Mouse (Mus musculus) lung, postnatal 0 days (tissue): Measurements from ENCODE around the gene Igf2bp2. TPM values are rescaled to one million over a fixed set of nuclear protein-coding genes. Genes with fewer than 3 reads are reported as not detected.

ENCODE experiments used
- ATAC-seq: fragments of 200-750 bp; cut with Nextera tagmentation; 2 replicates; pipeline ENCODE4 v1.8.0; 2017; ENCODE audit warnings: moderate library complexity
- DNase-seq: peaks from one replicate; pipeline ENCODE4 v3.0.0-alpha.2; 2016; ENCODE audit warnings: low spot score
- H3K27ac ChIP-seq: fragments of 300-500 bp; sonication (generic); 2 replicates; pipeline ENCODE4 v1.5.1; 2014; ENCODE audit warnings: antibody characterized with exemption, mild to moderate bottlenecking, low read length, mixed read lengths
- H3K27me3 ChIP-seq: fragments of 300-500 bp; sonication (generic); replicated peaks from 2 replicates; pipeline ENCODE4 v1.6.1; 2014; ENCODE audit warnings: low read length, mixed read lengths; ENCODE audit not compliant: insufficient read depth
- H3K36me3 ChIP-seq: fragments of 300-500 bp; sonication (generic); 2 replicates; pipeline ENCODE4 v1.6.1; 2014; ENCODE audit warnings: low read length, mixed read lengths; ENCODE audit not compliant: insufficient read depth
- H3K4me1 ChIP-seq: fragments of 300-500 bp; sonication (generic); 2 replicates; pipeline ENCODE4 v1.6.1; 2014; ENCODE audit warnings: antibody characterized with exemption, low read depth, low read length, mixed read lengths; ENCODE audit not compliant: insufficient read depth
- H3K4me2 ChIP-seq: fragments of 300-500 bp; sonication (generic); replicated peaks from 2 replicates; pipeline ENCODE4 v1.6.1; 2014; ENCODE audit warnings: low read depth, mild to moderate bottlenecking, low read length, moderate library complexity, mixed read lengths
- H3K4me3 ChIP-seq: fragments of 300-500 bp; sonication (generic); 2 replicates; pipeline ENCODE4 v1.5.1; 2014; ENCODE audit warnings: low read depth, low read length
- H3K9ac ChIP-seq: fragments of 300-500 bp; sonication (generic); replicated peaks from 2 replicates; pipeline ENCODE4 v1.6.1; 2014; ENCODE audit warnings: low read depth, mild to moderate bottlenecking
- H3K9me3 ChIP-seq: fragments of 300-500 bp; sonication (generic); 2 replicates; pipeline ENCODE4 v1.6.1; 2016; ENCODE audit warnings: low read length, mixed read lengths
- CTCF ChIP-seq: IDR thresholded peaks from 2 replicates; pipeline ENCODE4 v1.5.1; 2016; ENCODE audit warnings: antibody characterized with exemption, mild to moderate bottlenecking
- EP300 ChIP-seq: IDR thresholded peaks from 2 replicates; pipeline ENCODE4 v1.6.1; 2016; ENCODE audit warnings: antibody characterized with exemption, mild to moderate bottlenecking, control low read depth
- WGBS: fragments of 180-500 bp; shearing (Covaris S2); extraction: QIAGEN DNeasy Blood & Tissue Kit; methylation state at CpG from one replicate; pipeline ENCODE4 v1.1.7; 2014; 5-methylcytosine and 5-hydroxymethylcytosine counted together
- polyA plus RNA-seq: library from polyadenylated mRNA; unstranded; fragments of >200 nt; fragmentation: Nextera tagmentation; extraction: Ambion mirVana; gene quantifications from 2 replicates; pipeline ENCODE4 v1.2.1, GENCODE M21; 2015

The Igf2bp2 gene
- polyA plus RNA-seq, 1 experiment from 2014 or later = 22.2 TPM

GRCm38 (mm10) chr16:22184113-22184512 is 21.0 kb upstream of the Igf2bp2 start:
- no peaks in the 10 kb centered on the region for H3K4me1 ChIP-seq
- H3K9ac ChIP-seq = no peak overlapping the region
- no peaks in the 10 kb centered on the region for H3K36me3 ChIP-seq
- WGBS = 96% methylated on average over 5 of the region's 5 CpGs
- TF ChIP-seq CTCF = no peak
- TF ChIP-seq EP300 = no peak
- H3K9me3 ChIP-seq = no peaks in the 10 kb centered on the region
- ATAC-seq (no peak), DNase-seq (no peak)
- no peaks in the 10 kb centered on the region for H3K27me3 ChIP-seq
- no peak overlapping the region for H3K4me3 ChIP-seq
- no peak overlapping the region for H3K4me2 ChIP-seq
- H3K27ac ChIP-seq = no peak overlapping the region

- H3K4me3 ChIP-seq = no peak overlapping the region
- H3K9ac ChIP-seq = no peak overlapping the region
- DNase-seq (no peak), ATAC-seq (no peak)
- H3K36me3 ChIP-seq = no peaks in the 10 kb centered on the region
- H3K4me1 ChIP-seq = no peaks in the 10 kb centered on the region
- H3K27ac ChIP-seq = no peak overlapping the region
- no peaks in the 10 kb centered on the region for H3K27me3 ChIP-seq
- 67% methylated on average over 4 of the region's 4 CpGs for WGBS
- no peak for TF ChIP-seq CTCF
- no peak for TF ChIP-seq EP300
- H3K9me3 ChIP-seq = no peaks in the 10 kb centered on the region
- H3K4me2 ChIP-seq = no peak overlapping the region
Observed at GRCm38 (mm10) chr16:22182286-22182685, 19.2 kb upstream of the Igf2bp2 start.

DNA sequence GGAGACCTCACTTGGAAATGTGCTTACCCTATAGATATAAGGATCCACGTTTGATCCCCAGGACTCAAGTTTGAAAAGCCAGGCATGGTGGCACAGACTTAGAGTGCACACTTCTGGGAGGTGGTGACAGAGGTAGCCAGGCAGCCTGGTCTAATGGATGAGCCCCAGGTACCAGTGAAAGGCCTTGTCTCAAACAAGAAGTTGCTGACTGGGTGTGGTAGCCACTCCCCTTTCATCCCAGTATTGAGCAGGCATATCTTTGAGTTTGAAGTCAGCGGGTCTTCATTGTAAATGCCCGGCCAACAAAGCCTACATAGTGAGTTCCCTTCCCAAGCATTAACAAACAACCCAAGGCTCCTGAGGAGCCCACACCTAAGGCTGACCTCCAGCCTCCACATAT is 15.7 kb upstream of the Igf2bp2 start:
- no peaks in the 10 kb centered on the region for H3K36me3 ChIP-seq
- H3K4me3 ChIP-seq = no peak overlapping the region
- ATAC-seq (no peak), DNase-seq (no peak)
- H3K4me2 ChIP-seq = no peak overlapping the region
- H3K27me3 ChIP-seq = no peaks in the 10 kb centered on the region
- TF ChIP-seq EP300 (no peak), CTCF (no peak)
- H3K27ac ChIP-seq = no peak overlapping the region
- no peak overlapping the region for H3K9ac ChIP-seq
- WGBS = 70% methylated on average over 3 of the region's 3 CpGs
- no peaks in the 10 kb centered on the region for H3K9me3 ChIP-seq
- H3K4me1 ChIP-seq = no peaks in the 10 kb centered on the region

GRCm38 (mm10) chr16:22177999-22178398 is 14.9 kb upstream of the Igf2bp2 start:
- Histone ChIP-seq H3K27me3 (no peaks in the 10 kb centered on the region), H3K4me2 (no peak overlapping the region), H3K4me3 (no peak overlapping the region), H3K36me3 (no peaks in the 10 kb centered on the region), H3K9ac (no peak overlapping the region), H3K27ac (no peak overlapping the region), H3K4me1 (no peaks in the 10 kb centered on the region), H3K9me3 (no peaks in the 10 kb centered on the region)
- 63% methylated on average over 2 of the region's 2 CpGs for WGBS
- no peak for ATAC-seq
- no peak for DNase-seq
- TF ChIP-seq EP300 (no peak), CTCF (no peak)

DNA sequence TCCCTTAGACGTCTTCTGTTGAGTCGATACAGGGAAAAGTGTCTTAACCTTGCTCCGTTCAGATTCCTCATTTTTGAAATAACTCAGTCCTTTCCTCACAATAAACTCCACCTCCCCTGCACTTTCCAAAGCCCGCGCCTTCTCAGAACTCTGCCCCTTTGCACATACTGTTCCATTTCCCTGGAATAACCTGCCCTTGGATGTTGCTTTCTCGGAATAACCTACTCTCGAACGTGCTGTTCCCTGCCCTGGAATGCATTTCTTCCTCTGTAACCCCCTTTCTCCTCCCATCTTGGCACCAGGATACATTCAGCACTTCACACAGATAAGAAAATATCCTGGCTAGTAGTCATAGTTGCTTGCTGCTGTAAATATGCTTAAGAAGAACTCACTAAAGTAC is 5.6 kb upstream of the Igf2bp2 start:
- Histone ChIP-seq H3K4me1 (no peaks in the 10 kb centered on the region), H3K9me3 (no peaks in the 10 kb centered on the region), H3K9ac (no peak overlapping the region), H3K36me3 (no peaks in the 10 kb centered on the region), H3K4me2 (no peak overlapping the region), H3K4me3 (no peak overlapping the region), H3K27ac (no peak overlapping the region), H3K27me3 (no peaks in the 10 kb centered on the region)
- DNase-seq (peak; percentile 62), ATAC-seq (peak; percentile 80)
- no peak for TF ChIP-seq CTCF
- peak; percentile 100 for TF ChIP-seq EP300
- WGBS = 70% methylated on average over 8 of the region's 8 CpGs

DNA sequence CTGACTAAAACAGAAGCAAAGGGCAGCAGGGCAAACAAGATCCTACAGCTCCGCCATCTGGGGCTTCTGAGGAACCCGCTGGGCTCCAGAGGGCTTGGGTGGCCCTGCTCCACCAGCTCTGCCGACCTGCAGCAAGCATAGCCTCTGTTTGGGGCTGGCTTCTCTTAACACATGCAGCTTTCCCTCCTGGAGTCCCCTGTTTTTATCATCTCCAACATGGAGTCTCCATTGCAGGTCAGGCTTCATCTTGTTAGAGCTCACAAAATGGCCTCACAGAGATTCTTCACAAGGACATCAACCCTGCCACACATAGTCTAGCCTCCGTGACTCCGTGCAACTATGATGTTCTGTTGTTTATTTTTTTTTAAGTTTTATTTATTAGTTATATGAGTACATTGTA is 2.5 kb upstream of the Igf2bp2 start:
- DNase-seq = no peak
- Histone ChIP-seq H3K4me1 (no peaks in the 10 kb centered on the region), H3K4me2 (no peak overlapping the region), H3K4me3 (no peak overlapping the region), H3K9me3 (no peaks in the 10 kb centered on the region), H3K27me3 (no peaks in the 10 kb centered on the region), H3K9ac (no peak overlapping the region), H3K36me3 (no peaks in the 10 kb centered on the region), H3K27ac (no peak overlapping the region)
- no peak for ATAC-seq
- WGBS = 83% methylated on average over 5 of the region's 5 CpGs
- TF ChIP-seq EP300 = no peak
- TF ChIP-seq CTCF = no peak

DNA sequence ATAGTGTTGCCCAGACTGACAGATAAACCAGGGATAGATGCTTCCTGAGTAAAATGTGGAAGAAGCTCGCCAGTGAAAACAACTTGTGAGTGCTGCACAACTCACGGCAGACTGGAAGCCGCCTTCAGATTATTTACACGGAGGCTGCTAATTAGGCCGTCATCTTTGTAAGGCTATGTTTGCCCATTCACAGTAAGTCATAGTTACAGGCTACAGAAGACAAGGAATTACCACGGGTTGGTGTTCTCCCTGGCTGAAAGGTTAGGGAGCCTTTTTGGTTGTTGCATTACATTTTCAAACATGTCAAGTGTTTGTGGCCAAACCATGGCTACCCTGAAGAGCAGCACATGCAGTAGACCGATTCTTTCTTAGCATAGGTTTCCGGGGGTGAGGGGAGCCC is 1.3 kb upstream of the Igf2bp2 start:
- 0 out of 2 replicates have a peak overlapping the region, but pooled peaks have one; percentile 11 for H3K27ac ChIP-seq
- TF ChIP-seq EP300 (no peak), CTCF (no peak)
- no peak overlapping the region for H3K9ac ChIP-seq
- ATAC-seq (no peak), DNase-seq (no peak)
- no peaks in the 10 kb centered on the region for H3K36me3 ChIP-seq
- H3K9me3 ChIP-seq = no peaks in the 10 kb centered on the region
- 30% methylated on average over 8 of the region's 8 CpGs for WGBS
- no peaks in the 10 kb centered on the region for H3K27me3 ChIP-seq
- peak overlapping the region; percentile 96 for H3K4me2 ChIP-seq
- H3K4me1 ChIP-seq = no peaks in the 10 kb centered on the region
- no peak overlapping the region; the same call in 1 of the 2 replicates for H3K4me3 ChIP-seq
